Mouse (Mus musculus): ENCODE measurements at regions not wholly inside any gene's neighbourhood (a gene's known extent, or its start where the extent isn't known, plus 50 kb on each side); places are given as distances from the start of the nearest gene placed in this dataset.

GRCm38 (mm10) chr12:113322173-113322572 is 136.4 kb downstream of the Tmem121 start:
- TF ChIP-seq POLR2A (IDR thresholded peaks at IDR 0.05; ENCODE audit: insufficient read depth, low read depth, low read length) (no peak), CTCF (IDR thresholded peaks at IDR 0.05) (no peak)

All from heart, adult 2 months (tissue).